In the genomic region with DNA sequence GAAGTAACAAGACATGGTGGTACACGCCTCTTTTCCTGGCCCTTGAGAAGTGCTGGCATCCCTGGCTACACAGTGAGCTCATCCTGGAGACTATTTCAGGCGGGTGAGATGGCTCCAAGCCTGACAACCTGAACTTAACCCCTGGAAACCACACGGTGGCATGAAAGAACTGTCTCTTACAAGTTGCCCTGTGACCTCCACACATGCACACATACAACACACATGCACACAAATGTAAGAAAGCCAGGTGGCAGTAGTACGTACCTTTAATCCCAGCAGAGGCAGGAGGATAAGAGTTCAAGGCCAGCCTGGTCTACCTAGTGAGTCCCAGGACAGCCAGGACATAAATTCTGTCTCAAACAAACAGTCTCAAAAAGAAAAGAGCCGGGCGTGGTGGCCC, we compare ENCODE assay signal across 23 mouse cellular contexts. TPM values are rescaled to one million over a fixed set of nuclear protein-coding genes. Genes with fewer than 3 reads are reported as not detected.
A peak's percentile ranks its signal among the peaks of the same experiment; 100 is the strongest.
DNase-seq lines count a peak whose midpoint lies in the region; ATAC-seq and TF ChIP-seq lines count a peak whose summit lies in the region.
"Had no signal": no experiment of that assay in that cellular context is flagged by ENCODE, and none has a peak within 500 bp of the region (broad histone marks: within the 10 kb centered on the region; RNA-seq: fewer than 3 reads in every experiment).

No protein-coding gene starts in this region.

- DNase-seq in 416B (ENCODE audit: low read depth) (peak; percentile 44), ES-CJ7 (ENCODE audit: low read depth, low spot score) (peak; percentile 57)
- no peak for DNase-seq in cerebellum, adult 11-12 months
- no peak for DNase-seq in hindbrain, embryonic 14.5 days (ENCODE audit: low spot score)
- DNase-seq: adrenal gland, adult 8-10 months; cerebellum, adult 18-20 months; kidney, adult 2 months; layer of hippocampus, adult 9-11 months; lung, postnatal 4 days; thymus, postnatal 14 days had no signal

- no peak overlapping the region for H3K9ac ChIP-seq in intestine, embryonic 16.5 days (ENCODE audit: low read depth, low read length)
- H3K9ac ChIP-seq in intestine, embryonic 15.5 days: no peak overlapping the region
- H3K9ac ChIP-seq in intestine, postnatal 0 days (ENCODE audit: low read depth, low read length): no peak overlapping the region
- no peak overlapping the region for H3K9ac ChIP-seq in hindbrain, embryonic 14.5 days
- no peak overlapping the region for H3K9ac ChIP-seq in forebrain, embryonic 15.5 days (replicated peaks)
- H3K9ac ChIP-seq: heart, embryonic 15.5 days; limb, embryonic 12.5 days; liver, embryonic 15.5 days; stomach, embryonic 15.5 days had no signal

- 0 out of 2 replicates have a peak, but pooled peaks have one; percentile 29 for ATAC-seq in intestine, embryonic 16.5 days
- ATAC-seq in intestine, embryonic 15.5 days: no peak
- no peak for ATAC-seq in intestine, postnatal 0 days
- ATAC-seq in hindbrain, embryonic 14.5 days (ENCODE audit: low FRiP score): no peak
- ATAC-seq in forebrain, embryonic 15.5 days (replicated peaks): no peak
- ATAC-seq: forebrain, embryonic 14.5 days had no signal

- H3K36me3 ChIP-seq in intestine, embryonic 16.5 days (ENCODE audit: control insufficient read depth, insufficient read depth, low read length): peaks cover 18% of the 10 kb centered on the region
- H3K36me3 ChIP-seq in intestine, embryonic 15.5 days: peaks cover 17% of the 10 kb centered on the region
- H3K36me3 ChIP-seq in intestine, postnatal 0 days (ENCODE audit: control insufficient read depth, insufficient read depth): peaks cover 35% of the 10 kb centered on the region
- peaks cover 50% of the 10 kb centered on the region for H3K36me3 ChIP-seq in hindbrain, embryonic 14.5 days (replicated peaks; ENCODE audit: control insufficient read depth, insufficient read depth)
- H3K36me3 ChIP-seq in forebrain, embryonic 15.5 days: peaks cover 41% of the 10 kb centered on the region

- TF ChIP-seq CTCF in intestine, postnatal 0 days (IDR thresholded peaks at IDR 0.05; ENCODE audit: low read depth): peak; percentile 27; the same call in 1 of the 2 replicates

- no peak overlapping the region for H3K27ac ChIP-seq in intestine, embryonic 16.5 days (ENCODE audit: low read length)
- no peak overlapping the region for H3K27ac ChIP-seq in intestine, embryonic 15.5 days
- H3K27ac ChIP-seq in intestine, postnatal 0 days (ENCODE audit: low read depth, low read length): no peak overlapping the region
- H3K27ac ChIP-seq in hindbrain, embryonic 14.5 days: no peak overlapping the region
- H3K27ac ChIP-seq in forebrain, embryonic 15.5 days (replicated peaks): no peak overlapping the region
- H3K27ac ChIP-seq: heart, embryonic 15.5 days; hindbrain, embryonic 10.5 days; limb, embryonic 12.5 days; liver, embryonic 15.5 days; stomach, embryonic 15.5 days had no signal

- H3K4me2 ChIP-seq in intestine, embryonic 16.5 days (ENCODE audit: low read depth, low read length): no peak overlapping the region
- H3K4me2 ChIP-seq in intestine, embryonic 15.5 days (replicated peaks): no peak overlapping the region
- no peak overlapping the region for H3K4me2 ChIP-seq in intestine, postnatal 0 days (replicated peaks; ENCODE audit: low read depth)
- H3K4me2 ChIP-seq in hindbrain, embryonic 14.5 days (replicated peaks): no peak overlapping the region
- H3K4me2 ChIP-seq in forebrain, embryonic 15.5 days (replicated peaks): no peak overlapping the region
- H3K4me2 ChIP-seq: heart, embryonic 15.5 days; limb, embryonic 12.5 days; liver, embryonic 15.5 days; midbrain, embryonic 11.5 days; stomach, embryonic 15.5 days had no signal

- 89% methylated on average over 6 of the region's 6 CpGs for WGBS in intestine, embryonic 16.5 days
- 82% methylated on average over 6 of the region's 6 CpGs for WGBS in intestine, embryonic 15.5 days
- 80% methylated on average over 6 of the region's 6 CpGs for WGBS in intestine, postnatal 0 days
- WGBS in hindbrain, embryonic 14.5 days: 92% methylated on average over 6 of the region's 6 CpGs
- 84% methylated on average over 6 of the region's 6 CpGs for WGBS in forebrain, embryonic 15.5 days

- no peaks in the 10 kb centered on the region for H3K9me3 ChIP-seq in intestine, embryonic 16.5 days (ENCODE audit: control insufficient read depth, low read length)
- no peaks in the 10 kb centered on the region for H3K9me3 ChIP-seq in intestine, embryonic 15.5 days
- no peaks in the 10 kb centered on the region for H3K9me3 ChIP-seq in intestine, postnatal 0 days (ENCODE audit: control insufficient read depth)
- no peaks in the 10 kb centered on the region for H3K9me3 ChIP-seq in hindbrain, embryonic 14.5 days (ENCODE audit: control insufficient read depth, low read length)
- no peaks in the 10 kb centered on the region for H3K9me3 ChIP-seq in forebrain, embryonic 15.5 days
- H3K9me3 ChIP-seq: heart, embryonic 15.5 days; hindbrain, embryonic 10.5 days; limb, embryonic 12.5 days; liver, embryonic 15.5 days; stomach, embryonic 15.5 days had no signal

- no peaks in the 10 kb centered on the region for H3K4me1 ChIP-seq in intestine, embryonic 16.5 days (ENCODE audit: control insufficient read depth, insufficient read depth, low read length)
- 0 out of 2 replicates have a peak, but pooled peaks cover 4% of the 10 kb centered on the region for H3K4me1 ChIP-seq in intestine, embryonic 15.5 days (replicated peaks)
- H3K4me1 ChIP-seq in intestine, postnatal 0 days (replicated peaks; ENCODE audit: control insufficient read depth, insufficient read depth, low read length): no peaks in the 10 kb centered on the region
- no peaks in the 10 kb centered on the region for H3K4me1 ChIP-seq in hindbrain, embryonic 14.5 days (replicated peaks; ENCODE audit: control insufficient read depth, insufficient read depth, low read length)
- H3K4me1 ChIP-seq in forebrain, embryonic 15.5 days: no peaks in the 10 kb centered on the region
- H3K4me1 ChIP-seq: stomach, embryonic 15.5 days had no signal

- H3K4me3 ChIP-seq in intestine, embryonic 16.5 days (ENCODE audit: low read length): no peak overlapping the region
- H3K4me3 ChIP-seq in intestine, embryonic 15.5 days (replicated peaks): no peak overlapping the region
- no peak overlapping the region for H3K4me3 ChIP-seq in intestine, postnatal 0 days (ENCODE audit: low read depth, low read length)
- no peak overlapping the region for H3K4me3 ChIP-seq in hindbrain, embryonic 14.5 days (replicated peaks; ENCODE audit: low read length)
- H3K4me3 ChIP-seq in forebrain, embryonic 15.5 days: no peak overlapping the region
- H3K4me3 ChIP-seq: erythroblast, embryonic 14.5 days; heart, embryonic 15.5 days; hindbrain, embryonic 10.5 days; limb, embryonic 12.5 days; liver, embryonic 15.5 days; stomach, embryonic 15.5 days had no signal

- H3K27me3 ChIP-seq in intestine, embryonic 16.5 days (replicated peaks; ENCODE audit: control insufficient read depth, insufficient read depth, low read length): no peaks in the 10 kb centered on the region
- no peaks in the 10 kb centered on the region for H3K27me3 ChIP-seq in intestine, embryonic 15.5 days (replicated peaks)
- no peaks in the 10 kb centered on the region for H3K27me3 ChIP-seq in intestine, postnatal 0 days (replicated peaks; ENCODE audit: control insufficient read depth, insufficient read depth, low read length)
- H3K27me3 ChIP-seq in hindbrain, embryonic 14.5 days (ENCODE audit: control insufficient read depth, insufficient read depth, low read length): no peaks in the 10 kb centered on the region
- H3K27me3 ChIP-seq in forebrain, embryonic 15.5 days: no peaks in the 10 kb centered on the region
- H3K27me3 ChIP-seq: heart, embryonic 15.5 days; limb, embryonic 12.5 days; liver, embryonic 15.5 days; stomach, embryonic 15.5 days had no signal

RNA-seq across cellular contexts. Expression of a gene that starts 2.4 kb away (rescaled TPM):
- 0.17 and 0.29 TPM in 2 replicates for polyA plus RNA-seq in intestine, embryonic 16.5 days (2015; fragmentation: Nextera tagmentation; extraction: Ambion mirVana)
- polyA plus RNA-seq in intestine, embryonic 15.5 days (2015; fragmentation: Nextera tagmentation; extraction: Ambion mirVana): 0.16 and 0.20 TPM in 2 replicates
- polyA plus RNA-seq in intestine, postnatal 0 days (2015; fragmentation: Nextera tagmentation; extraction: Ambion mirVana): 0.14 and 0.16 TPM in 2 replicates
- 0.16 TPM in 1 of 2 replicates, not detected in the other for polyA plus RNA-seq in hindbrain, embryonic 14.5 days (2014; fragmentation: Nextera tagmentation; extraction: Ambion mirVana)
- polyA plus RNA-seq in forebrain, embryonic 15.5 days (2015; fragmentation: Nextera tagmentation; extraction: Ambion mirVana): 0.11 and 0.15 TPM in 2 replicates
- polyA plus RNA-seq: embryonic facial prominence, embryonic 11.5 days; erythroblast, embryonic 14.5 days; forebrain, embryonic 14.5 days had no signal

RNA-seq across cellular contexts. Expression of a gene that starts 7.1 kb away (rescaled TPM):
- 15.0 and 15.5 TPM in 2 replicates for polyA plus RNA-seq in intestine, embryonic 16.5 days (2015; fragmentation: Nextera tagmentation; extraction: Ambion mirVana)
- 19.0 and 20.2 TPM in 2 replicates for polyA plus RNA-seq in intestine, embryonic 15.5 days (2015; fragmentation: Nextera tagmentation; extraction: Ambion mirVana)
- 10.1 and 10.6 TPM in 2 replicates for polyA plus RNA-seq in intestine, postnatal 0 days (2015; fragmentation: Nextera tagmentation; extraction: Ambion mirVana)
- polyA plus RNA-seq in hindbrain, embryonic 14.5 days (2014; fragmentation: Nextera tagmentation; extraction: Ambion mirVana): 560 and 570 TPM in 2 replicates
- 254 and 266 TPM in 2 replicates for polyA plus RNA-seq in forebrain, embryonic 15.5 days (2015; fragmentation: Nextera tagmentation; extraction: Ambion mirVana)

RNA-seq across cellular contexts. Expression of a gene that starts 10.5 kb away (rescaled TPM):
- polyA plus RNA-seq in intestine, embryonic 16.5 days (2015; fragmentation: Nextera tagmentation; extraction: Ambion mirVana): 67.8 and 73.8 TPM in 2 replicates
- polyA plus RNA-seq in intestine, embryonic 15.5 days (2015; fragmentation: Nextera tagmentation; extraction: Ambion mirVana): 70.2 and 74.3 TPM in 2 replicates
- 59.4 and 64.9 TPM in 2 replicates for polyA plus RNA-seq in intestine, postnatal 0 days (2015; fragmentation: Nextera tagmentation; extraction: Ambion mirVana)
- polyA plus RNA-seq in hindbrain, embryonic 14.5 days (2014; fragmentation: Nextera tagmentation; extraction: Ambion mirVana): 65.0 and 70.1 TPM in 2 replicates
- polyA plus RNA-seq in forebrain, embryonic 15.5 days (2015; fragmentation: Nextera tagmentation; extraction: Ambion mirVana): 88.5 and 90.0 TPM in 2 replicates

RNA-seq across cellular contexts. Expression of a gene that starts 12.0 kb away (rescaled TPM):
- 0.51 and 0.72 TPM in 2 replicates for polyA plus RNA-seq in intestine, embryonic 16.5 days (2015; fragmentation: Nextera tagmentation; extraction: Ambion mirVana)
- polyA plus RNA-seq in intestine, embryonic 15.5 days (2015; fragmentation: Nextera tagmentation; extraction: Ambion mirVana): 0.36 and 0.56 TPM in 2 replicates
- polyA plus RNA-seq in intestine, postnatal 0 days (2015; fragmentation: Nextera tagmentation; extraction: Ambion mirVana): not detected in 2 replicates
- polyA plus RNA-seq in hindbrain, embryonic 14.5 days (2014; fragmentation: Nextera tagmentation; extraction: Ambion mirVana): 0.27 TPM in 1 of 2 replicates, not detected in the other
- 0.10 TPM in 1 of 2 replicates, not detected in the other for polyA plus RNA-seq in forebrain, embryonic 15.5 days (2015; fragmentation: Nextera tagmentation; extraction: Ambion mirVana)
- polyA plus RNA-seq: erythroblast, embryonic 14.5 days; forebrain, embryonic 14.5 days; liver, embryonic 15.5 days had no signal

RNA-seq across cellular contexts. Expression of a gene that starts 21.3 kb away (rescaled TPM):
- polyA plus RNA-seq in intestine, embryonic 16.5 days (2015; fragmentation: Nextera tagmentation; extraction: Ambion mirVana): 5.7 and 6.0 TPM in 2 replicates
- polyA plus RNA-seq in intestine, embryonic 15.5 days (2015; fragmentation: Nextera tagmentation; extraction: Ambion mirVana): 8.0 and 8.5 TPM in 2 replicates
- 3.1 and 4.6 TPM in 2 replicates for polyA plus RNA-seq in intestine, postnatal 0 days (2015; fragmentation: Nextera tagmentation; extraction: Ambion mirVana)
- polyA plus RNA-seq in hindbrain, embryonic 14.5 days (2014; fragmentation: Nextera tagmentation; extraction: Ambion mirVana): 3.0 and 3.9 TPM in 2 replicates
- polyA plus RNA-seq in forebrain, embryonic 15.5 days (2015; fragmentation: Nextera tagmentation; extraction: Ambion mirVana): 4.8 and 5.9 TPM in 2 replicates

Comparison
In these comparisons a context has a peak if more than half of its experiments do, and no peak if none do; other contexts are left out.
1. DNase-seq: peak in 416B (single experiment) and ES-CJ7 (single experiment); none in cerebellum, adult 11-12 months (single experiment) and hindbrain, embryonic 14.5 days (single experiment).
2. RNA of a gene that starts 7.1 kb away (polyA plus RNA-seq): 560 to 570 TPM in hindbrain, embryonic 14.5 days and 254 to 266 TPM in forebrain, embryonic 15.5 days; 19.0 to 20.2 TPM in intestine, embryonic 15.5 days, 15.0 to 15.5 TPM in intestine, embryonic 16.5 days and 10.1 to 10.6 TPM in intestine, postnatal 0 days; every median in the first group is over 10 times any median in the second.